7 mouse cellular contexts compared by ENCODE assay signal in the genomic region with DNA sequence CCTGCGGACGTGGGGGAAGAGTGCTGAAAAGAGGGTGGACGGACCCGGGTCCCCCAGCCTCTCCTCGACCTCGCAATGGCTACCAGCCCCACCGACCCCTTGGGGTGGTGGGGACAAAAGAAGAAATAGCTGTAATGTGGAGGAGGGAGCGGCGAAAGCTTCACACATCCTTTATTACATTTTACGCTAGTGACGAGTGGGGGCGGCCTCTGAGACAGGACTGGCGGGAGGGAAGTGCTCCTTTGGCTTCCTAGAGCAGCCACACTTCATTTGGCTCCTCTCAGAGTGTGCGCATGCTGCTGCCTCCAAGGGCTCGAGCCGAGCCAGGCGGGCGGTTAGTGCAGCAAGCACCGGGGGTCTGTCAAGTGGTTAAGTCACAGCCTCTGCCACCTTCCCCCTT. TPM values are rescaled to one million over a fixed set of nuclear protein-coding genes. Genes with fewer than 3 reads are reported as not detected.
"Had no signal": no experiment of that assay in that cellular context is flagged by ENCODE, and none has a peak within 500 bp of the region (broad histone marks: within the 10 kb centered on the region; RNA-seq: fewer than 3 reads in every experiment).

No protein-coding gene starts in this region.

RNA-seq across cellular contexts. Expression of a gene that starts 24.1 kb away (rescaled TPM):
- total RNA-seq: layer of hippocampus, adult 8-10 months; layer of hippocampus, postnatal 10 days; layer of hippocampus, postnatal 36 days; left cerebral cortex, adult 2 months; left cerebral cortex, postnatal 10 days; left cerebral cortex, postnatal 36 days; megakaryocyte, adult 5-6 weeks had no signal

RNA-seq across cellular contexts. Expression of a gene that starts 52.2 kb away (rescaled TPM):
- total RNA-seq: layer of hippocampus, adult 8-10 months; layer of hippocampus, postnatal 10 days; layer of hippocampus, postnatal 36 days; left cerebral cortex, adult 2 months; left cerebral cortex, postnatal 10 days; left cerebral cortex, postnatal 36 days; megakaryocyte, adult 5-6 weeks had no signal
